Mouse (Mus musculus) spleen, postnatal 36 days (tissue): ENCODE measurements around the gene Mmp2.
"Not testable (repeated sequence)": the region's sequence is repeated elsewhere in the genome, so short reads cannot be mapped to it uniquely, and the experiment has no call there.

Experiments used
- DNase-seq, 2 experiments: peaks; one replicate each; pipeline ENCODE4 v3.0.0; 2022; ENCODE audit warnings: low spot score in 2 of 2, mixed read lengths in 1 of 2

Mmp2 gene

GRCm38 (mm10) chr8:92838616-92839015 is 11.5 kb downstream of the Mmp2 start:
- no peak for DNase-seq

- no peak for DNase-seq
Measured at GRCm38 (mm10) chr8:92839161-92839560, 12.1 kb downstream of the Mmp2 start.

GRCm38 (mm10) chr8:92839876-92840275 is 12.8 kb downstream of the Mmp2 start:
- no peak for DNase-seq

- no peak for DNase-seq
Measured at GRCm38 (mm10) chr8:92846684-92847083, 19.6 kb downstream of the Mmp2 start.

GRCm38 (mm10) chr8:92847299-92847698 is 20.2 kb downstream of the Mmp2 start:
- DNase-seq = no peak

GRCm38 (mm10) chr8:92849261-92849660 is 22.2 kb downstream of the Mmp2 start:
- DNase-seq = no peak

- DNase-seq = peak; percentile 11 to 16
Measured at GRCm38 (mm10) chr8:92850239-92850638, 23.1 kb downstream of the Mmp2 start.

GRCm38 (mm10) chr8:92851381-92851780 is 24.3 kb downstream of the Mmp2 start:
- no peak for DNase-seq

GRCm38 (mm10) chr8:92853188-92853983 is 26.3 kb downstream of the Mmp2 start:
- peak; percentile 22 to 31 for DNase-seq

- DNase-seq = peak; percentile 13 to 25
Measured at GRCm38 (mm10) chr8:92854673-92855072, 27.6 kb downstream of the Mmp2 start.

- peak; percentile 63 to 71 for DNase-seq
Measured at GRCm38 (mm10) chr8:92855171-92855894, 28.2 kb downstream of the Mmp2 start, which contains the start of gene Lpcat2. TSS of gene Lpcat2 (plus strand) at chr8:92855339.

GRCm38 (mm10) chr8:92856273-92856986 is 29.3 kb downstream of the Mmp2 start:
- peak in 1 of 2 experiments; percentile 26 for DNase-seq

GRCm38 (mm10) chr8:92858475-92859182 is 31.5 kb downstream of the Mmp2 start:
- DNase-seq = no peak

GRCm38 (mm10) chr8:92861977-92862376 is 34.9 kb downstream of the Mmp2 start:
- no peak for DNase-seq

GRCm38 (mm10) chr8:92870281-92870680 is 43.2 kb downstream of the Mmp2 start:
- no peak for DNase-seq

- no peak for DNase-seq
Measured at GRCm38 (mm10) chr8:92872063-92872759, 45.1 kb downstream of the Mmp2 start.

- DNase-seq = peak; percentile 27 to 34
Measured at GRCm38 (mm10) chr8:92875795-92876194, 48.7 kb downstream of the Mmp2 start.

- no peak for DNase-seq
Measured at GRCm38 (mm10) chr8:92881247-92881646, 54.2 kb downstream of the Mmp2 start.

GRCm38 (mm10) chr8:92883771-92884170 is 56.7 kb downstream of the Mmp2 start:
- DNase-seq = no peak

GRCm38 (mm10) chr8:92892216-92892615 is 65.1 kb downstream of the Mmp2 start:
- not testable (repeated sequence) for DNase-seq

GRCm38 (mm10) chr8:92893870-92894269 is 66.8 kb downstream of the Mmp2 start:
- no peak for DNase-seq
